Mouse (Mus musculus): ENCODE results near the gene Nr2f1. TPM values are rescaled to one million over a fixed set of nuclear protein-coding genes. Genes with fewer than 3 reads are reported as not detected.

Nr2f1 gene
- polyA plus RNA-seq, 1 experiment from 2014 or later: 14.1 TPM

DNA sequence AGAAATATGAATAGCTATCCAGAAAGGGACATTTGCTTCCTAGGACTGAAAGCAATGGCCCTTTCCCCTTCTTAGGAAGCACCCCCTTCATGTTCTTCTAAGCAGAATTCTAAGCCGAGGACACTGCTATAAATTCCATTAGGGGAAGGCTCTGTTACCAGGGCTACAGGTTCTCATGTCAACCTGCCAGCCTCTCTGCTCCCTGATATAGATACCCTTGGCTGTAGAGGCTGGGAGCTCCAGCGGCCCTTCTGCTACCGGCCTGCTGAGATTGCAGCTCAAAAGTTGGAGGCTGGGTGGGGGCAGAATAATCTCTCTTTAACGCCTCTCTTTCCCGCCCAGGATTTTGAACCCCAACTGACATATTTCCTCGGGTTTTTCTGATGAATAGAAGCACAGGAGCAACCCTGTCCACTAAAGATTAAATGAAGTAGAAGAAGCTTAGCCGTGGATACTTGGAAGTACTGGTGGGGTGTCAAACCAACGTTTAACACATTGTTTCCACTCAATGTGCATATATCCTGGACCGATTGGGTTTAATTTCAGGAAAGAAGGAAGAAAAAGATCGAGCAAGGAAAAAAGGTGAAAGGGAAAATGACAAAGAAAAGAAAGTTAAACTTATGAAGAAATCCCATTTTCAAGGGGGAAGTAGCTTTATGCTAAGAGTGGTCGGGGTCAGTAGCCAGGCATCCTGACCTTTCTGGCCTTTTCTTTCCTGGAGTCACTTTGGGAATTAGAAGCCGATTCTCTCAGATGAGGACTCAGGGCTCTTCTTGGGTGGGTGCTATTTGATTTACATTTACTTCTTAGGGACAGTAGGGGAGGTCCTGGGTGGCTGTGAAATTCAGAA is 8.5 kb upstream of the Nr2f1 start:
- H3K4me2 ChIP-seq: peak overlapping the region; percentile 5; the same call in 1 of the 2 replicates
- no peak overlapping the region for H3K4me3 ChIP-seq
- H3K9ac ChIP-seq: no peak overlapping the region
- no peak for ATAC-seq (ENCODE audit: insufficient number of reproducible peaks, insufficient read depth, low FRiP score, low TSS enrichment, low read depth)
- H3K36me3 ChIP-seq: no peaks in the 10 kb centered on the region
- 17% methylated on average over 12 of the region's 12 CpGs for WGBS
- no peak overlapping the region for H3K27ac ChIP-seq
- peaks cover 27% of the 10 kb centered on the region for H3K4me1 ChIP-seq
- H3K27me3 ChIP-seq: peaks cover 95% of the 10 kb centered on the region
- no peaks in the 10 kb centered on the region for H3K9me3 ChIP-seq

DNA sequence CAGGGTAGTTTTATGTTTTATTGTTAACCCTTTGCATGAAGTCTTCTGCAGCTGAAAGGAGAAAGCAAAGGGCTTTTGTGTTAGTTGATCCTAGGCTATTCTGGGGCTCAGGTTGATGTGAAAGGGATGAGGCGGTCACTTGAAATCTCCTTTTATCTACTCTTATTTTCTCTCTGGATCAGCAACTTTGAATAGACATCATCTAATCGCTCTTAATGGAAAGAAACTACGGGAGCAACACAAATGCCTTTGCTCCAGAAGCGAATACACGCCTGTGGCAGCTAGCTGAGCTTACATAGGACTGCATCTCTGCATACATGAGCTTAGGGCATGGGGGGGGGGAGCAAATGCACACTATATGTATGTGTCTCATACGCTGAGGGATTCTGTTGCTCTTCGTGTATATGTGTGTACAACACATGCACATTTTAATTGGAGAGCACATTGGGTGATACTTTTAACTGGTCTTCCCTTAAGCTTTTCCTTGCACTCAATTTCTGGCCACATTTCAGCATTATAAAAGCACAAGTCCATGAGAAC is 7.4 kb upstream of the Nr2f1 start:
- H3K27me3 ChIP-seq: peaks cover 94% of the 10 kb centered on the region
- H3K36me3 ChIP-seq: no peaks in the 10 kb centered on the region
- H3K9ac ChIP-seq: no peak overlapping the region
- WGBS: 45% methylated on average over 7 of the region's 7 CpGs
- H3K4me1 ChIP-seq: peaks cover 27% of the 10 kb centered on the region
- H3K9me3 ChIP-seq: no peaks in the 10 kb centered on the region
- no peak for ATAC-seq (ENCODE audit: insufficient number of reproducible peaks, insufficient read depth, low FRiP score, low TSS enrichment, low read depth)
- H3K4me3 ChIP-seq: no peak overlapping the region
- no peak overlapping the region for H3K27ac ChIP-seq
- peak overlapping the region; percentile 12; the same call in 1 of the 2 replicates for H3K4me2 ChIP-seq

DNA sequence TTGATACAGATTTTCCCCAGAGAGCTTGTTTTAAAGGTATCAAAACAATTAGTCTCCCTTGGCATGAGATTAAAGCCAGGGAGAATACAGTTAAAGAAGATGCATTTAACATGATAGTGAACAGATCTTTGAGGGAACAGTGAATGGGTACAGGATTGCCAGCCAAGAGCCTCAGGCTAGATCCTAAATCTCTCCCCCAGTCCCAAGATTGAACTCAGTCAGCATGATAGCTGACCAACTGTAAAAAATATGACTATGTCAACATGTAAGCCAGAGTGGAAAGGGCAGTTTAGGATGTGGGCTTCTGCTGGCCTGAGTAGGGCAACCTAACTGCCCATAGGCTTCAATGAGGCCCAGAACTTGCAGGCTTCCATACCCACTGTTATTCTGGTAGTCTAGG is 5.9 kb upstream of the Nr2f1 start:
- ATAC-seq (ENCODE audit: insufficient number of reproducible peaks, insufficient read depth, low FRiP score, low TSS enrichment, low read depth): no peak

DNA sequence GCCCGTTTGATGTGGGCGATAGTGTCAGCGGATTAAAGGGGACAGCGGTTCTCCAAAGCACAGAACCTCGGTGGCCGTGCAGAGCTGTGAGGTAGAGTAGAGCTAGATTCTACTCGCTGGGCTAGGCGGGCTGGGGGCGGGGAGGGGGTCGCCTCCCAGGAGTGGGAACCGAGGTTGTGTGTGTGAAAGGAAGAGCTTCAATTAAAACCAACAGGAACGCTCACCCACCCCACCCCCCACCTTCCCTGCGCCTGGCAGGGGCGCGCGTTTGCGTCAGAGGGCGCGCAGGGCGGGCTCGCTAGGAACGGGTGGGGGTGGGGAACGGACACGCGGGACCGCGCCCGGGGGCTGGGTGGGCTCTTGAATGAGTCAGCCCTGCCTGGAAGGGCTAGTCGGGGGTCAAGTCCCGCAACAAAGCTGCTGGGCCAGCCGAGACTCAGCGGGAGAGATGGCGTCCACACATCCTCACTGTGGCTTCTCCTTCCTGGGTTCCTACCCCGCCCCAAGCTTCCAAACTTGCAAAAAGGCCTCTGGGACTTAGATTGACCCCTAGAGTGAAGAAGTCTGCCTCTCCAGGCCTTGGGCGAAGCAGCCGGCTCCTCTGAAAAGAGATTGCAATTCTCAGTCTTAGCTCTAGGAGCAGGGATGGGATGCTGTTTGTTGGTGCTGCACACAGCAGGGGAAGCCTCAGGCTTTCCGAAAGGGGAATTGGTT is 3.9 kb upstream of the Nr2f1 start:
- peaks cover 80% of the 10 kb centered on the region for H3K27me3 ChIP-seq
- peak overlapping the region; percentile 71 for H3K4me3 ChIP-seq
- H3K9ac ChIP-seq: peak overlapping the region; percentile 73
- peak overlapping the region; percentile 73 for H3K27ac ChIP-seq
- no peaks in the 10 kb centered on the region for H3K36me3 ChIP-seq
- peak overlapping the region; percentile 88 for H3K4me2 ChIP-seq
- no peaks in the 10 kb centered on the region for H3K9me3 ChIP-seq
- H3K4me1 ChIP-seq: peaks cover 10% of the 10 kb centered on the region
- WGBS: under 1% methylated on average over 36 of the region's 37 CpGs
- ATAC-seq (ENCODE audit: insufficient number of reproducible peaks, insufficient read depth, low FRiP score, low TSS enrichment, low read depth): 0 out of 2 replicates have a peak, but pooled peaks have one; percentile 12

More for the DNA sequence above, 5.9 kb upstream of the Nr2f1 start:
- no peak overlapping the region for H3K27ac ChIP-seq
- no peaks in the 10 kb centered on the region for H3K36me3 ChIP-seq
- H3K4me3 ChIP-seq: no peak overlapping the region
- H3K9me3 ChIP-seq: no peaks in the 10 kb centered on the region
- no peak overlapping the region for H3K4me2 ChIP-seq
- no peak overlapping the region for H3K9ac ChIP-seq
- H3K4me1 ChIP-seq: peaks cover 20% of the 10 kb centered on the region
- H3K27me3 ChIP-seq: peaks cover 85% of the 10 kb centered on the region

DNA sequence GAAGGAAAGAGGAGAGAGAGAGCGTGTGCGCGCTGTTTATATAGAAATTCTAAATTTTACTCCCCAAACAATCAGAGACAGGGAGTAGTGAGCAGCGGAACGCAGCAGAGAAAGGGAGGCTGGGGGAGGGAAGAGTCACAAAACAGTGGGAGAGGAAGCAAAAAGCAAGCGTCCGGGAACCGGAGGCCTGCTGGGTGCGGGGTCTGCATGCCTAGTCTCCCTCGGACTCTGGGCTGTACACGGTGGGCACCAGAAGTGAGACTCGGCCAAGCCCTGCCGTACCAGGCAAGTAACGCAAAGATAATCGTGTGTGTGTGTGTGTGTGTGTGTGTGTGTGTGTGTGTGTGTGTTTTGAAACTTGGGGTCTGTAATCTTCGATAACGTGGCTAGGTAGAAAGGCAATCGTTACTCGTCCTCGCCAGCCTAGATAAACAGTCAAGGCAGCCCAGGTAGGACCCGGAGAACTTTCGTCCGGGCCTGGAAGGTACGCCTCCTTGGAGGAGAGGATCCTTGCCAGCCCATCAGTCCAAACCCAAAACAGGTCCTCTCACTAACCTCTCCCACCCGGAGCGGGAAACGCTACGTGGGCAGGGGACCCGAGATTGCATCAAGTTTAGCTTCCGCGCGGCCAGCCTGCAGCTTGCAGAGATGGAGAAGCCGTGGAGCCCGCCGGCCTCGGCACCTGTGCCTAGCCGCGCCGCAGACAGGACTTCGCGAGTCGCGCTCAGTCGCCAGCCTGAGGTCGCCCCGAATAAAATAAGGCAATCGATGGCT is 3.2 kb upstream of the Nr2f1 start:
- H3K36me3 ChIP-seq: no peaks in the 10 kb centered on the region
- H3K4me3 ChIP-seq: peak overlapping the region; percentile 71
- peaks cover 80% of the 10 kb centered on the region for H3K27me3 ChIP-seq
- no peaks in the 10 kb centered on the region for H3K9me3 ChIP-seq
- H3K9ac ChIP-seq: peak overlapping the region; percentile 73
- ATAC-seq (ENCODE audit: insufficient number of reproducible peaks, insufficient read depth, low FRiP score, low TSS enrichment, low read depth): no peak
- under 1% methylated on average over 47 of the region's 47 CpGs for WGBS
- peak overlapping the region; percentile 73 for H3K27ac ChIP-seq
- H3K4me2 ChIP-seq: peak overlapping the region; percentile 88
- H3K4me1 ChIP-seq: peaks cover 16% of the 10 kb centered on the region

DNA sequence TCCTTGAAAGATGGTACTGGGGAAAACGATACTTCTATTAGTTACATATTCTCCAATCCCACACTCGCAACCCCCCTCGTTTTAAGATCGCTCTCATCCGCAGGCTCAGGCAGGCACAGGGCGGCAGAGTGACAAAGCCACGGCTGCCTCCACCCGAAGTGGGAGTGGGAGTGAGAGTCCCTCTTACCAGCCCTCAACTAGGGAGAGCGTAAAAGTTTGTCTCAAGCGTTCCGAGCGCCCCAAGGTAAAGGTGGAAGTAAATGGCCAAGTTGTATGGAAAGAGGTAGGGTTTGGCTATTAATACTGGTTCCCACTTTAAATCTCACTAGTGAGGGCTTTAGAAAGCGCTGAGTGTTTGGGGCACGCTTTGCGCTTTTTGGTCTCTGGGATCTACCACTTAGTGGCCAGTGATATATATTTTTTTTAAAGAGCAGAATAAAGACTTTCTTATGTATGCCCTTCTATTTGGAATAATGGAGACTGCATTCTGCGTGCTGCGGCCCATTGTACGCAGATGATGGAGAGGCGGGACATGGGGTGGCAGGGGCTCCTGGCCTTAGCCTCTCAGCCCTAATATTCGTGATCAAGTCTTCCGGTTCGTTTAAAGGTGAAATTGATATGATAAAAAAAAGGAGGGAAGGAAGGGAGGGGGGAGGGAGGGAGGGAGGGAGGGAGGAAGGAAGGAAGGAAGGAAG is 2.5 kb upstream of the Nr2f1 start:
- under 1% methylated on average over 22 of the region's 22 CpGs for WGBS
- Histone ChIP-seq H3K27me3 (peaks cover 81% of the 10 kb centered on the region), H3K4me1 (peaks cover 17% of the 10 kb centered on the region), H3K36me3 (no peaks in the 10 kb centered on the region), H3K9me3 (no peaks in the 10 kb centered on the region), H3K9ac (peak overlapping the region; percentile 73), H3K4me3 (peak overlapping the region; percentile 71), H3K4me2 (peak overlapping the region; percentile 88), H3K27ac (peak overlapping the region; percentile 73)
- ATAC-seq (ENCODE audit: insufficient number of reproducible peaks, insufficient read depth, low FRiP score, low TSS enrichment, low read depth): no peak

DNA sequence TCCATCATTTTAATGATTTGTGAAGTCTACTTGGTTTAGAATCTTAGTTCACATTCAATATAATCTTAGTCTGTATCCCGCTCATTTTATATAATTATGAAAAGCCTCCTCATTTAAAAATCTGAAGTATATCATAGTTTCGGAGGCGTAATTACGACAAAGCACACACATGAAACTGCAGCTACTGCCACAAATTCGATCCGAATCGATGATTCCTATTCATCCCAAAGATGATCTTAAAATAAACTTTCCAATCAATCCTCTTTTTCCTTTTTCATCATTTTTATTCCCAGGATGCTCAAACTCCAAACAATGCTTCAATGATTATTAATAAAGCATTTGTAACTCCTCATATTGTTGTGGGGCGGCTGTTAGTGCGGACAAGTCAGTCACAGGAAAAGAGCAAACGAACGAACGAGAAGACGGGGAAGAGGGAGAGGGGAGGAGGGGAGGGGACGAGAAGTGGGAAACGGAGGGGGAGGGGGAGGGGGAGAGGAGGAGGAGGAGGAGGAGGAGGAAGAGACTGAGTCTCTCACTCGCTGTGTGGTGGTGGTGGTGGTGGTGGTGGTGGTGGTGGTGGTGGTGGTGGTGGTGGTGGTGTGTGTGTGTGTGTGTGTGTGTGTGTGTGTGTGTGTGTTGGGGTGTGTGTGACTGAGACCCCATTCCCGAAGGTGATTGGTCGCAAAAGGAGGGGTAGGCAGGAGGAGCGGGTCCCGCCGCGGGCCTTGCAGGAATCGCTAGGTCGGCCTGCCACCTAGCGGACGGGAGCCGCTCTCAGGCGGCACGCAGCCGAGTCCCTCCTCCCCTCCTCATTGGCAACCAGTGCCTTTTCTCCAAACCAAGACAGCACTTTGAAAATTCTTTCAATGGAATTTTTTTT is 1.7 kb upstream of the Nr2f1 start:
- peak overlapping the region; percentile 71 for H3K4me3 ChIP-seq
- WGBS: under 1% methylated on average over 27 of the region's 30 CpGs
- peak; percentile 53 for ATAC-seq (ENCODE audit: insufficient number of reproducible peaks, insufficient read depth, low FRiP score, low TSS enrichment, low read depth)
- no peaks in the 10 kb centered on the region for H3K9me3 ChIP-seq
- H3K36me3 ChIP-seq: no peaks in the 10 kb centered on the region
- peaks cover 17% of the 10 kb centered on the region for H3K4me1 ChIP-seq
- no peak overlapping the region for H3K27ac ChIP-seq
- peaks cover 80% of the 10 kb centered on the region for H3K27me3 ChIP-seq
- peak overlapping the region; percentile 73; the same call in 1 of the 2 replicates for H3K9ac ChIP-seq
- H3K4me2 ChIP-seq: peak overlapping the region; percentile 88

DNA sequence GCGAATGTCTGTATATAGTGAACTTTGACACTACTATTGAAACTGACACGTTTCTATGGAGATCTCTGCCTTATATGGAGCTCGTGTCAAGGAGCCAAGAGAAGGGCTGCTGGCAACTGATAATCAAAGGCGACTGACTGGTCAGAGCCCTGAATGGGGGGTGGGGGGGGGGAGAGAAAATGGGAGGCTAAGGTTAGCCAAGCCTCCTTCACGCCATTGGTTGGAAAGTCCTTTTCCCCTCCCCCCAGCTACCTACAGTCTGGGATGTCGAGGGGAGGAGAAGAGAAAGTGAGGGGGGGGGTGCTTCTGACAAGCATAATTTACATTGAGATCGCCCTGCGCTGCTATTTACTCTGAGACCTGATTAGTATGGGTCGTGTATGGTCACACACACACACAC is 850 bp upstream of the Nr2f1 start:
- ATAC-seq (ENCODE audit: insufficient number of reproducible peaks, insufficient read depth, low FRiP score, low TSS enrichment, low read depth): no peak
- 0 out of 2 replicates have a peak overlapping the region, but pooled peaks have one; percentile 22 for H3K27ac ChIP-seq

DNA sequence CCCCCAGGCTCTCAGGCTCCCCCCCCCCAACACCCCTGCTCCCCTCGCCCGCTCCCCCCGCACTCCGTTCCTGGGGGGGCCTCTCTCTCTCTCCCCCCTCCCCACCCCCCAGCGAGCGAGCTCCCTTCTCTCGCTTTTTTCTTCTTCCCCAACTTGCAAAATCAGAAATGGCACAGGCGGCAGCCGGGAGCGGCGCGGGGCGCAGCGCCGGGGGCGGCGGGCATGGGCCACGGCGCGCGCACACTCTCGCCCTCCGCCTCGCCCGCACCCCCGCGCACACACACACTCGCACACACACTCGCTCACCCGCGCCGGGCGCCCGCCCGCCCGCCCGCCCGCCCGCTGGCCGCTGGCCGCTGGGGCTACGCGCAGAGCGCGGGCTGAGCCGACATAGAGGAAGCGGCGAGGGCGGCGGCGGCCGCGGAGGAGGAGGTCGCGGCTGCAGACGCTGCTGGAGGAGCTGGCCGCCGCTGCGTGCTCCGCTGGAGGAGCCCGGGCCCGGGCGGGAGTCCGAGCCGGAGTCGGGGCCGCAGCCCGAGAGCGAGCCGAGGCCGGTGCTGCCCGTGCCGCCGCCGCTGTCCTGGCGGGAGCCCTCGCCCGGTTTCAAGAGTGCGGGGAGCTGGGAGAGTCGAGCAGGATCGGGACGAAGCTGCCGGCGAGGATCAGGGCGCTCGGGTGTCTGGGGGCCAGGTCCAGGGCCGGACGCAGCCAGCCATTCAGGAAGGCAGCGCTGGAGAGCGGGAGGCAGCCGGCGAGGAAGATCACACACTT is 501 bp downstream of the Nr2f1 start:
- peak overlapping the region; percentile 71 for H3K4me3 ChIP-seq
- peak overlapping the region; percentile 88 for H3K9ac ChIP-seq
- no peaks in the 10 kb centered on the region for H3K36me3 ChIP-seq
- peak overlapping the region; percentile 96 for H3K27ac ChIP-seq
- ATAC-seq (ENCODE audit: insufficient number of reproducible peaks, insufficient read depth, low FRiP score, low TSS enrichment, low read depth): peak; percentile 22; the same call in 1 of the 2 replicates
- WGBS: under 1% methylated on average over 85 of the region's 92 CpGs
- H3K4me1 ChIP-seq: peaks cover 27% of the 10 kb centered on the region
- no peaks in the 10 kb centered on the region for H3K9me3 ChIP-seq
- peak overlapping the region; percentile 88 for H3K4me2 ChIP-seq
- peaks cover 82% of the 10 kb centered on the region for H3K27me3 ChIP-seq

More for the DNA sequence above, 850 bp upstream of the Nr2f1 start:
- Histone ChIP-seq H3K9me3 (no peaks in the 10 kb centered on the region), H3K4me2 (peak overlapping the region; percentile 88), H3K36me3 (no peaks in the 10 kb centered on the region), H3K4me3 (peak overlapping the region; percentile 71), H3K4me1 (peaks cover 17% of the 10 kb centered on the region), H3K27me3 (peaks cover 81% of the 10 kb centered on the region), H3K9ac (no peak overlapping the region)
- under 1% methylated on average over 9 of the region's 9 CpGs for WGBS

Measured in embryonic facial prominence, embryonic 13.5 days (tissue).